Mouse (Mus musculus) urinary bladder, postnatal 0 days (tissue): ENCODE results near the gene Olfr1176. TPM values are rescaled to one million over a fixed set of nuclear protein-coding genes. Genes with fewer than 3 reads are reported as not detected.

Source experiments
- polyA plus RNA-seq: library from polyadenylated mRNA; unstranded; fragments of >200 nt; fragmentation: Nextera tagmentation; extraction: Ambion mirVana; gene quantifications from 2 replicates; pipeline ENCODE4 v1.2.1, GENCODE M21; 2015

The Olfr1176 gene
- polyA plus RNA-seq, result not detected in 2 replicates

GRCm38 (mm10) chr2:88336421-88336820 lies at the start of gene Olfr1176:
Gene Olfr1176 (plus strand): TSS chr2:88336721.

GRCm38 (mm10) chr2:88315035-88315434 lies 21.5 kb upstream of the Olfr1176 start, which contains the start of gene Olfr1174-ps:
Gene Olfr1174-ps (minus strand): TSS chr2:88315135.

GRCm38 (mm10) chr2:88327115-88327514 lies 9.4 kb upstream of the Olfr1176 start, which contains the start of gene Olfr1175-ps:
Gene Olfr1175-ps (minus strand): TSS chr2:88327215.

DNA sequence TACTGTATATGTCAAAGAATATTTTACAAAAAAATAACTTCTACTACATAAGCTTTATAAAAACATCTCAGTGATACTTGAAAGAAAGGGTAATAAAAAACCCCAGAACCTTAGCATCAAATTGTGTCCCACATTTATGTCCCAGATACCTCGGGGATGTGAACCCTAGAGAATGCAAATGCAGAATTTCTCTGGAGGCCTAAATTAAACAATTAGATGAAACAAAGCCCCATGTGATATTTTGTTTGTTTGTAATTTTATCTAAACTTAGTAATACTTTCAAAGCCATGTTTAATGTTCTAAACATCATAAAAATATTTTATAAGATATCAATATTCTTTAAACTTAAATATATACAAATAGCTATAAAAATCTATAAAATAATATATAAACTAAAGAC lies 9.9 kb downstream of the Olfr1176 start, which contains the start of gene Olfr1177-ps:
Olfr1177-ps (minus strand) TSS at position 101 of the 400 bp plus-strand sequence.

GRCm38 (mm10) chr2:88386762-88387161 lies 50.2 kb downstream of the Olfr1176 start, which contains the start of gene Olfr1178:
Gene Olfr1178 (plus strand): TSS chr2:88387062.

Other genes with a start within 250 kb of the Olfr1176 start
- gene Olfr1164, start 242.8 kb upstream of the Olfr1176 start, polyA plus RNA-seq, result not detected in 2 replicates
- gene Olfr1166, start 208.4 kb upstream of the Olfr1176 start, polyA plus RNA-seq, result not detected in 2 replicates
- gene Olfr1167, start 181.5 kb upstream of the Olfr1176 start, polyA plus RNA-seq, result not detected in 2 replicates
- not detected in 2 replicates for gene Olfr1168, start 154.8 kb upstream of the Olfr1176 start, polyA plus RNA-seq
- gene Olfr1170, start 108.4 kb upstream of the Olfr1176 start, polyA plus RNA-seq, result not detected in 2 replicates
- not detected in 2 replicates for gene Olfr1173, start 56.8 kb upstream of the Olfr1176 start, polyA plus RNA-seq
- not detected in 2 replicates for gene Olfr1174-ps, start 21.6 kb upstream of the Olfr1176 start, polyA plus RNA-seq
- not detected in 2 replicates for gene Olfr1175-ps, start 9.5 kb upstream of the Olfr1176 start, polyA plus RNA-seq
- not detected in 2 replicates for gene Olfr1177-ps, start 9.8 kb downstream of the Olfr1176 start, polyA plus RNA-seq
- not detected in 2 replicates for gene Olfr1178, start 50.3 kb downstream of the Olfr1176 start, polyA plus RNA-seq
- not detected in 2 replicates for gene Olfr1179, start 69.7 kb downstream of the Olfr1176 start, polyA plus RNA-seq
- gene Olfr1180, start 82.4 kb downstream of the Olfr1176 start, polyA plus RNA-seq, result not detected in 2 replicates
- not detected in 2 replicates for gene Olfr1181, start 89.5 kb downstream of the Olfr1176 start, polyA plus RNA-seq
- not detected in 2 replicates for gene Gm13757, start 112.4 kb downstream of the Olfr1176 start, polyA plus RNA-seq
- gene Olfr1183, start 118.1 kb downstream of the Olfr1176 start, polyA plus RNA-seq, result not detected in 2 replicates
- not detected in 2 replicates for gene Olfr1184, start 146.9 kb downstream of the Olfr1176 start, polyA plus RNA-seq
- not detected in 2 replicates for gene Olfr1185-ps1, start 156.6 kb downstream of the Olfr1176 start, polyA plus RNA-seq
- not detected in 2 replicates for gene Olfr1186, start 181.8 kb downstream of the Olfr1176 start, polyA plus RNA-seq
- not detected in 2 replicates for gene Olfr1188, start 220.2 kb downstream of the Olfr1176 start, polyA plus RNA-seq
- not detected in 2 replicates for gene Olfr1189, start 249.7 kb downstream of the Olfr1176 start, polyA plus RNA-seq